Mouse (Mus musculus) limb, embryonic 14.5 days (tissue): ENCODE measurements around the gene Bdnf. TPM values are rescaled to one million over a fixed set of nuclear protein-coding genes. Genes with fewer than 3 reads are reported as not detected.

Source experiments
- ATAC-seq: fragments of 200-750 bp; cut with Nextera tagmentation; 2 replicates; pipeline ENCODE4 v1.8.0; 2017; ENCODE audit warnings: low read depth, moderate number of reproducible peaks, moderate TSS enrichment; ENCODE audit not compliant: low FRiP score
- DNase-seq: peaks from one replicate; pipeline ENCODE4 v3.0.0-alpha.2; 2015; ENCODE audit warnings: low spot score
- H3K27ac ChIP-seq: fragments of 300-500 bp; sonication (generic); replicated peaks from 2 replicates; pipeline ENCODE4 v1.5.1; 2014; ENCODE audit warnings: low read depth, mild to moderate bottlenecking, low read length, moderate library complexity, mixed read lengths
- H3K27me3 ChIP-seq: fragments of 300-500 bp; sonication (generic); 2 replicates; pipeline ENCODE4 v1.6.1; 2014; ENCODE audit warnings: low read length, mixed read lengths; ENCODE audit not compliant: control insufficient read depth, insufficient read depth
- H3K36me3 ChIP-seq: fragments of 300-500 bp; sonication (generic); 2 replicates; pipeline ENCODE4 v1.6.1; 2014; ENCODE audit warnings: mild to moderate bottlenecking, low read length, moderate library complexity, mixed read lengths; ENCODE audit not compliant: control insufficient read depth, insufficient read depth
- H3K4me1 ChIP-seq: fragments of 300-500 bp; sonication (generic); 2 replicates; pipeline ENCODE4 v1.6.1; 2014; ENCODE audit warnings: antibody characterized with exemption, low read length, mixed read lengths; ENCODE audit not compliant: control insufficient read depth, insufficient read depth
- H3K4me2 ChIP-seq: fragments of 300-500 bp; sonication (generic); replicated peaks from 2 replicates; pipeline ENCODE4 v1.6.1; 2014; ENCODE audit warnings: low read depth, mild to moderate bottlenecking, low read length, moderate library complexity; ENCODE audit not compliant: severe bottlenecking
- H3K4me3 ChIP-seq: fragments of 300-500 bp; sonication (generic); replicated peaks from 2 replicates; pipeline ENCODE4 v1.5.1; 2014; ENCODE audit warnings: low read length
- H3K9ac ChIP-seq: fragments of 300-500 bp; sonication (generic); 2 replicates; pipeline ENCODE4 v1.6.1; 2014; ENCODE audit warnings: mild to moderate bottlenecking, low read depth, low read length, moderate library complexity; ENCODE audit not compliant: severe bottlenecking
- H3K9me3 ChIP-seq: fragments of 300-500 bp; sonication (generic); 2 replicates; pipeline ENCODE4 v1.6.1; 2016; ENCODE audit warnings: low read length; ENCODE audit not compliant: control insufficient read depth
- POLR2A ChIP-seq: fragments of 200-500 bp; IDR thresholded peaks from 2 replicates; pipeline ENCODE4 v1.8.0; 2012; ENCODE audit warnings: inconsistent platforms, mild to moderate bottlenecking, moderate library complexity, borderline replicate concordance; ENCODE audit not compliant: insufficient read depth, insufficient read length; ENCODE audit errors: extremely low read depth
- WGBS: fragments of 180-500 bp; shearing (Covaris S2); extraction: QIAGEN DNeasy Blood & Tissue Kit; methylation state at CpG from one replicate; pipeline ENCODE4 v1.1.7; 2014; 5-methylcytosine and 5-hydroxymethylcytosine counted together
- polyA plus RNA-seq, 2 experiments: library from polyadenylated mRNA; depleted of rRNA in 1 of 2; stranded (reverse) in 1 of 2; unstranded in 1 of 2; fragments of >200 nt; fragmentation: Nextera tagmentation in 1 of 2; extraction: Ambion mirVana in 1 of 2; gene quantifications; 2 replicates each; pipeline versions ENCODE4 v1.2.1 to v1.2.3; 2012 to 2014

The Bdnf gene
- polyA plus RNA-seq, 2 experiments: 1.1 to 2.7 TPM

DNA sequence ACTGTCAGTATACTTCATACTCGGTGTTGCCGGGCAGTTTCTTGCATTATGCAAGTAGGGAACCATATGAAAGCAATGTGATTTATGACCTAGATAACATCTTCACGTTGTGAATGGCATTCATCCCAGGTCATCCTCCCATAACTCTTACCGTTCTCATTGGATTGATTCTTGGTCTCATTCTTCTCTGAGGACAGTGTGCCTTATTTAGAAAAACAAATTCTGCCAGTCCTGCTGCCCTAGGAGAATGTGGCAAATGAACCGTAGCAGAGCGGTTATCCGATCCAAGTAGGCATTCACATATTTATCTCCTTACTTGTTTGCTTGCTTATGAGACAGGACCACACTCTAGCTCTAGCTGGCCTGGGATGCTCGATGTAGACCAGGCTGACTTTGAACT is 32.0 kb downstream of the Bdnf start:
- Histone ChIP-seq H3K4me1 (no peaks in the 10 kb centered on the region), H3K4me2 (no peak overlapping the region), H3K27me3 (no peaks in the 10 kb centered on the region), H3K9me3 (no peaks in the 10 kb centered on the region), H3K36me3 (no peaks in the 10 kb centered on the region), H3K4me3 (no peak overlapping the region), H3K9ac (no peak overlapping the region), H3K27ac (no peak overlapping the region)
- TF ChIP-seq POLR2A: no peak
- ATAC-seq (no peak), DNase-seq (no peak)
- 77% methylated on average over 8 of the region's 8 CpGs for WGBS

DNA sequence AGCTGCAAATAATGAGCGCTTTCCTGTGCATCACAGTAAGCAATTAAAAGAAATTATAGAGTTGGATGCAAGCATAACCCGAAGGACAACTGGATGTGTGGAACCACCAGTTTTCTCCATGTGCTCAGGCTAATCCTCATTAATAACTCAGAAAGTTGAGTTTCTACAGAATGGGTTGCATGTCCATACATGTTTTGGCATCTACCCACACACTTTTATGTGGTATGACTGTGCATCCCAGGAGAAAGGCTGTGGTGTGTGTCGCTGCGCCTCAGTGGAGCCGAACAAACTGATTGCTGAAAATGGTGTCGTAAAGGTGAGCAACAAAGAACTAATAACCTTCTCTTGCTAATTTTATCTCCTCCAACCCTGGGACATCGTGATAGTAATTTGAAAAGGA is 34.8 kb downstream of the Bdnf start:
- no peaks in the 10 kb centered on the region for H3K36me3 ChIP-seq
- DNase-seq (no peak), ATAC-seq (no peak)
- H3K4me3 ChIP-seq: no peak overlapping the region
- H3K4me2 ChIP-seq: no peak overlapping the region
- TF ChIP-seq POLR2A: no peak
- H3K9me3 ChIP-seq: no peaks in the 10 kb centered on the region
- no peaks in the 10 kb centered on the region for H3K4me1 ChIP-seq
- no peaks in the 10 kb centered on the region for H3K27me3 ChIP-seq
- 77% methylated on average over 7 of the region's 7 CpGs for WGBS
- H3K9ac ChIP-seq: no peak overlapping the region
- no peak overlapping the region for H3K27ac ChIP-seq

DNA sequence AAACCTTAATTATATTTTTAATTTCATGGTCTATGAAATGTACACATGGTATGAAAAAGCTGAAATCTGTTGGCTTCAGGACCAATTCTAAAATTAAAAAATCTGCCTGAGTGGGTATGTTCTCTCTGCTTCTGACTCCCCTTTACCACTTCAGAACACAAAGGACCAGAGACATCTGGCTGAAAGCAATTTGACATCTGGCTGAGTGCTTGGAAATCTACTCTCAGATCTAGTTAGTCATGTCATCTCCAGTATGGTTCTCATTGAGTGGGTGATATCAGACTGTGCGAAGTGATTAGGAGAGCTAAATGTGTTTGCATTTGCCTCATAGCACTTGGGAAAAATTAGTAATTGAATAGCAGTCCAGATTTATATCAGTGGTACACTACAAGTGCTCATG is 36.5 kb downstream of the Bdnf start:
- Histone ChIP-seq H3K9me3 (no peaks in the 10 kb centered on the region), H3K36me3 (no peaks in the 10 kb centered on the region), H3K27ac (no peak overlapping the region), H3K4me1 (no peaks in the 10 kb centered on the region), H3K4me3 (no peak overlapping the region), H3K27me3 (no peaks in the 10 kb centered on the region), H3K9ac (no peak overlapping the region), H3K4me2 (no peak overlapping the region)
- DNase-seq (no peak), ATAC-seq (no peak)
- WGBS: 81% methylated on average over 1 of the region's 1 CpGs
- no peak for TF ChIP-seq POLR2A

DNA sequence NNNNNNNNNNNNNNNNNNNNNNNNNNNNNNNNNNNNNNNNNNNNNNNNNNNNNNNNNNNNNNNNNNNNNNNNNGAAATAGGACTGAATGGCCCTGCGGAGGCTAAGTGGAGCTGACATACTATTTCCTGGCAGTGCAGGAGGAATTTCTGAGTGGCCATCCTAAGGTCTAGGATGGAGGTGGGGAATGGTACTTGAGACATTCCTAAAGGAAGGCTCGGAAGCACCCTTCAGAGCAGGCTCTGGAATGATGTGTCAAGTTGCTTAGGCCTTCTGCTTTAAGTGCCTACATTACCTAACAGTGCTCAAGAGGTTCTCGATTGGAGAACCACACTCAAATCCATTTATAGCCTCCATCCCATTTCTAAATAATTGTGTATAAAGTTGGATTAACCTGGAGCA is 50.8 kb downstream of the Bdnf start:
- H3K4me3 ChIP-seq: no peak overlapping the region
- H3K27ac ChIP-seq: no peak overlapping the region
- no peaks in the 10 kb centered on the region for H3K9me3 ChIP-seq
- DNase-seq (no peak), ATAC-seq (no peak)
- WGBS: 82% methylated on average over 3 of the region's 3 CpGs
- TF ChIP-seq POLR2A: no peak
- no peaks in the 10 kb centered on the region for H3K4me1 ChIP-seq
- H3K36me3 ChIP-seq: no peaks in the 10 kb centered on the region
- H3K4me2 ChIP-seq: no peak overlapping the region
- no peak overlapping the region for H3K9ac ChIP-seq
- H3K27me3 ChIP-seq: no peaks in the 10 kb centered on the region

DNA sequence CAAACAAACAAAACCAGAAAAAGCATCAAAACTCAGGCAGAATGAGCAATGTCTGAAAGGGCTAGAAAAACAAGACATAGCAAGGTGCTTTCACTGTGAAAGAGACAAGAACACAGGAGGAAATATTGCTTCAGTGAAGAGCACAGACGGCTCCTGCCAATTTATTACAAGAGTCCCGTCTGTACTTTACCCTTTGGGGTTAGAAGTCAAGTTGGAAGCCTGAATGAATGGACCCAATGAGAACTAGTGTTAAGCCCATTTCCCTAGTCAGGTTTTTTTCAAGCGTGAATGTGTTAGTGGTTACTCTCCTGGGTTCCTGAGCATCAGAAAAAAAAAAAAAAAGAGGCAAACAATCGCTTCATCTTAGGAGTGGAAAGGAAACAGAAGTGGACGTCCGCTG is 51.3 kb downstream of the Bdnf start:
- DNase-seq: no peak
- WGBS: 57% methylated on average over 6 of the region's 6 CpGs
- no peak overlapping the region for H3K9ac ChIP-seq
- no peak for TF ChIP-seq POLR2A
- H3K4me3 ChIP-seq: no peak overlapping the region
- no peak for ATAC-seq
- H3K4me1 ChIP-seq: no peaks in the 10 kb centered on the region
- H3K36me3 ChIP-seq: no peaks in the 10 kb centered on the region
- no peaks in the 10 kb centered on the region for H3K27me3 ChIP-seq
- H3K4me2 ChIP-seq: no peak overlapping the region
- no peaks in the 10 kb centered on the region for H3K9me3 ChIP-seq
- H3K27ac ChIP-seq: no peak overlapping the region

DNA sequence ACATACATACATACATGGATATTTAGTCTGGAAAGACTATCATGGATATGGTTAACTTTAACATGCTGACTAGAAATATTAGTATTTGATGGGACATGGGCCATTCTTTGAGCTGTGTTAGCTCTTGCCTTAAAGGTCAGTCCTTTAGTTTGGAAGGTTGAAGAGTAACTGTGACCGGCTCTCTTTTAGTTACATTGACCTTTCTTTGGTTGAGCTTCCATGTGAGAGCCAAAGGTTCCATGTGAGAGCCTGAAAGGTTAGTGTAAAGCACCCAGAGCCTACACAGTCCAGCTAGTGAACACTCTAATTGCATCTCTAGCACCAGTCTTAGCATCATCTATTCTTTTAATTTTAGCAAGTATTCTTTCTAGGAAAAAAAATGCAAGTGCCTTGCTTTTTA is 54.7 kb downstream of the Bdnf start:
- Histone ChIP-seq H3K27me3 (no peaks in the 10 kb centered on the region), H3K4me1 (peaks cover 5% of the 10 kb centered on the region; the same call in 1 of the 2 replicates), H3K4me3 (no peak overlapping the region), H3K4me2 (no peak overlapping the region), H3K36me3 (no peaks in the 10 kb centered on the region), H3K27ac (no peak overlapping the region), H3K9me3 (no peaks in the 10 kb centered on the region), H3K9ac (no peak overlapping the region)
- WGBS: 100% methylated on average over 1 of the region's 1 CpGs
- ATAC-seq (no peak), DNase-seq (no peak)
- TF ChIP-seq POLR2A: no peak
